Mouse (Mus musculus) testis, postnatal 14 days (tissue): Measurements from ENCODE around the gene Ulk4.

ENCODE experiments used
- DNase-seq: peaks from one replicate; pipeline ENCODE4 v3.0.0; 2021; ENCODE audit warnings: low spot score

The Ulk4 gene

DNA sequence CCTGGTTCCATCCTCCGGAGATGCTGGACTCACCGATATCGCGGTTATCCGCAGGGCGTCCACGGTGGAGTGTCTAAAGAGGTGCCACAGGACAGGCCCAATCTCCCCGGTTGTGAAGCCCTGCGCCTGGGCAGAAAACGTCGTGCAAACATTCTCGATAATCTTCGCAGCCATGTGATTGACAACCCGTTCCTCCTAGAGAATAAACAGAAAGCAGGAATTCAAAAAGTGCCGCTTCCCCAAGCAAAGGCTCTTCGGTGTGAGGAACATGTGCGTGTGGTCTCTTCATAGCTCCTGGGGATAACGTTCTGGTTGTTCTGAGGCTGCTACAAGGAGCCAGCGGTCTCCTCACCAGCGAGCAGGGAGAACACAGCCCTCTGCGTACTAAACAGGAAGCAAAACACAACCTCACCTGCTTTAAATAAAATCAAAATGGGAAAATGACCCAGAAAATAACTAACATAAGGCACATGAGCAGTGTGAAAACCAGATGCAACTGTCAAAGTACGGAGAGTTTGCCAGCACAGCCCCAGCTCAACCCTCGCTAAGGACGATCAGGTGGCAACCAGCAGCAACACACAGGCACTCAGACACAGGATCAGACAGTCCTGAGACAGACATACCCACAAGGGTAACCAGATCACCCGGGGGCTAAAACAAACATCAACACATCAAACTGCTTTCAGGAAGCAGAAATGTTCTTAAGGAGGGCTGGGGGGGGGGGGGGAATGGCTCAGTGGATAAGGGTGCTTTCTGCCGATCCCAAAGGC, 84.2 kb downstream of the Ulk4 start:
- no peak for DNase-seq

DNA sequence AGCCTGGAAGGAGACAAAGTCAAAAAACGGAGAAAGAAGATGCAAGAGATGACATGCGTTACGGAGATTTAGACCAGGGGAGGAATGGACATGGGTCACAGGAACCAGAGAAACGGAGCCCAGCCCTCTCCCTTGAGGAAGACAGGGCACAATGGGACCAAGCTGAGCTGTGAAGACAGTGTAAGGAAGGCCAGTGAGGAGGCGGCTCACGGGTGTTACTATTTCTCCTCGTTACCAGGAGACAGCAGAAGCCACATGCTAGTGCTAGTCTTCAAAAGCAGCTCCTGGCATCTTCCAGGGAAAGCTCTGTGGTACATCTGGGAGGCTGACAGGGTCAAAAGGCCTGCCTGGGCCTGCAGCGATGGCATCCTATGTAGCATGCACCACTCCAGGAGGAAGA, 89.2 kb downstream of the Ulk4 start:
- DNase-seq = no peak

DNA sequence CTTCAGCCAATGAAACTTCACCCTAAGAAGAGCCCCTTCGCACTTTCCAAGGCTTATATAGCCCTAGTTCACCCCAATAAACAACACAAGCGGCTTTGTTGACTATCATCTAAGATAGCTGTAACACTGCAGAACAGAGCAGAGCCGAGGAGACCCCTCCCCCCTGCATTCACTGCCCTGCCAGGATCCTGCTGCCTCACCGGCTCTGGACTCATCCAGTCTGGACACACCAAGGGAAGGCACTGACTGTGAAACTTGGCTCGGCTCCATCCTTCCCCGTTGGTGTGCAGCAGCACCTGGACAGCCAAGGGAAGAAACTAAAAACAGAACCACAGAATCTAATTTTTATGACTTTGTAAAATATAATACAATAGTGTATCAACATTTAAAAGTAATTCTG, 91.2 kb downstream of the Ulk4 start:
- DNase-seq = peak; percentile 39

DNA sequence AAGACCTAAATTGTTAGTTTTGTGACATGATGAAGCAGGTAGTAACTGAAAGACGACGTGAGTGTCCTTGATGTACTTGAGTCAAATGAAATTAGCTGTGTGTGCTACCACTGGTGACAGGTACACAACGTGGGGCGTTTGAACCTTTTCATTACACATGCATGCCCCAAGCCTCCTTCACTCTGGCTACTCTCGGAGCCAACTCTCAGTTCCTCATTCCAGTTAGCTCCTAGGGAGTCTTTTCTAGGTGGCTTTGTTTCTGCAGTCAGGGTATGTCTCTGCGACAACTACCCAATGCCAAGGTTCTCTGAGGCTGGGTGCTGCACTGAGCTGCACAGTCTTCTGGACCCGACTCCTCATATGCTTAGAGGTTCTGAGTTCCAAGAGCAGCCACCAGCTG, 100.6 kb downstream of the Ulk4 start:
- DNase-seq = no peak

DNA sequence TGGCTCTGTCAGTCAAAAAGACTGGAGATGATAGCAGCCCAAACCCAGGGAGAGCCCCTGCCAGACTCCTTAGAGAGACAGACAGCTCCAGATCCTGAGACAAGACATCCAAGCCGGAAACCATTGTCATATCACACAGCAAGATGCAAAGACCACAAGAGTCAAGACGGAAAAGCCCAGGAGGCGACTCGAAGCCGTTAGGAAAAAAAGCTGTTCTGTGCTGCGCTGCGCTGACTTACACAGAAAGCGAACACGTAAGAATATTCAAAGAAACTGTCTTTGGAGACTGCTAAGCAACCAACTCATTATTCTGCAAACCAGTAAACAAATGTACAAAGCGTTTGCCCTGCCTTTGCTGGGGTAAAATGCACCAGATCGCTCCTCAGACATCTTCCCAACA, 101.8 kb downstream of the Ulk4 start:
- DNase-seq = no peak

DNA sequence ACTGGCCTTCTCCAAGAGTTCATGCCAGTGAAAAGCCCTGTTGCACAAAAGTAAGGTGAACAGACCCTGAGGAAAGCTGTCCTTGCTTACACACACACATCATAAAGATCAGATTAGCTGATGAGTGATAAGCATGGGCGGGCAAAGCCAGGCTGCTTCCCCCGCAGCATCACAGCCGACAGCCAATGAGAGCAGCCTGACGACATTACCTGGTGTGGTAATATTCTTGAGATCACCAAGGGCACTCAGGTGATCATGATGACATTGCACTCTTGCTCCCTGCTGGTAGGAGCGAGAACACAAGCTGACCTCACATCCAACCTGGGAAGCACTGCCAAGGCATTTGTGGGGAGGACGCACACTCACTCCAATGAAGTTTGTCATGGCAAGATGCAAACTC, 104.9 kb downstream of the Ulk4 start:
- DNase-seq = no peak

DNA sequence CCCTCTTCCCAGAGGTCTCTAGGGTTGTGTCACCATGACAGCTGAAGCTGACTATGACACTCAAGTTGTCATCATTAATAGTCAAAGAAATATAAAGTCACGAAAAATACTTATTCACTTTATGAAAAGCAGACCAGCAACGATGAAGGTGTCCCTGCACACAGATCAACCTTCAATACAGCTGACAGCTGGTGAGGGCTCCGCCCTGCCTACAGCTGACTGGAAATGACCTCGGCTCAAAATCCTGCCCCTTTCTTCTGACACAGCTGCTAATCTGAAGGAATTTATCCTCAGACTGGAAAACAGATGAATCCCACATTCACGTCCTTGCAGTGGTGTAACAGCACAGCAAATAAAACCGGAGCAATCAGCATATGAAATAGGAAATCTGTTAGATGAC, 105.4 kb downstream of the Ulk4 start:
- no peak for DNase-seq

DNA sequence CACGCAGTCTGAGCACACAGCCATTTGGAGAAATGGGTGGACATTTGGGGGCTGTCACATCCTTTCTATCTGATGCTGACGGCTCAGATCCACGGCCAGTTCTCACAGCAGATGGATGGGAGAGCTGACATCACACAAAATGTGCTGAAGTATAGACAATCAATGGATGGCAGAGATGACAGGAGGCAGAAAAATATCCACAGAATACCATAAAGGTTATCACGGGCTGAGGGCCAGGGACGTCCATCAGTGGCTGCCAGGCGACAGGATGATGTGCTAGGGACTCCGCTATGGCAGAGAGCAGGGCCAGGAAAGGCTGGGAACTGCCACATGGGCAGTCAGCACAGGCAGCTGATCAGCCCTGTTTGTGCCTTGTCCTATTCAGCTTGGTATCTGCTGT, 112.4 kb downstream of the Ulk4 start:
- no peak for DNase-seq

DNA sequence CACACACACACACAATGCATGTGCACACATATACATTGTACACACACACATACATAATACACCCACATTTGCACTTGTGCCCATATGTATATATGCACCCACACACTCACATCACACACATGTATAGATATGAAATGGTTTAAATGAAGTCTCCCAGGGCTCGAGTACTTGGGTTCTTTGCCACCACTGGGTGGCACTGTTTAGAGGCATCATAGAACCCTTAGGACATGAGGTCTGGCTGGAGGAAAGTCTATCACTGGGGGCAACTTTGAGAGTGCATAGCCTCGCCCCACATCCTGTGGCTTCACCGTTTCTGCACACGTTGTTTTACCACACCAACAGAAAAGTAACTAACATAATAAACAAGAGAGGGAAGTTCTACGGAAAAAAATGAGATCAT, 114.2 kb downstream of the Ulk4 start:
- DNase-seq = no peak

DNA sequence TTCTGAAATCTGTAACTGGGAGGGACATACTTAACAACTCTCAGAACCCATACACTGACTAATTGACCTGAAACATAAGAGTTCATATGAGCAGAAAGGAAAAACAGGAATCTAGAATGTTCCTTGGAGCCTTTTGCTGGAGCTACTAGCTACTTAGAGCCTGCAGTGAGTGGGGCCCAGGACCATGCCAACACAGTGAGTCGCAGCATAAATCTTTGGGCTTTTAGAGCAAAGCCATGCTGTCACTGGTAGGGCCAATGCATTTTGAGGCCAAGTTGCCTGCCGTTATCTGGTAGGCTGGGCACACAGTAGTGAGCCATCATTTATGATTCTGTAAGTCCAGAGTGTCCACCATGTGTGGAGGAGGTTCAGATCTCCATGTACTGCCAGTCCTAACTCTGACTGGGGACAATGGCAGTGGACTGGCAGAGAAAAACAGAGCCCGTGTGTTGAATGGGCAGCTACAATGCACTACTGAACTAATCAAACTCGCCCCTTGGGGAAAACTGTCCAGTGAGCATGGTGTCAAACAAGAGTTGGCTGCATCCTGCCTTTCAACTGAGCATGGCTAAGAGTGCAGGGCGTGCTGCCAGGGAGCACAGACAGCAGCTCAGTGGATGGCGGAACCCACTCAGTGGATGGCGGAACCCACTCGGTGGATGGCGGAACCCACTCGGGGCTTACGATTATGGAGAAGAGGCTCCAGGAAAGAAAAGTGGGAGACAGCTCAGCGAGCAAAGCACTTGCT, 115.0 kb downstream of the Ulk4 start:
- DNase-seq = no peak

DNA sequence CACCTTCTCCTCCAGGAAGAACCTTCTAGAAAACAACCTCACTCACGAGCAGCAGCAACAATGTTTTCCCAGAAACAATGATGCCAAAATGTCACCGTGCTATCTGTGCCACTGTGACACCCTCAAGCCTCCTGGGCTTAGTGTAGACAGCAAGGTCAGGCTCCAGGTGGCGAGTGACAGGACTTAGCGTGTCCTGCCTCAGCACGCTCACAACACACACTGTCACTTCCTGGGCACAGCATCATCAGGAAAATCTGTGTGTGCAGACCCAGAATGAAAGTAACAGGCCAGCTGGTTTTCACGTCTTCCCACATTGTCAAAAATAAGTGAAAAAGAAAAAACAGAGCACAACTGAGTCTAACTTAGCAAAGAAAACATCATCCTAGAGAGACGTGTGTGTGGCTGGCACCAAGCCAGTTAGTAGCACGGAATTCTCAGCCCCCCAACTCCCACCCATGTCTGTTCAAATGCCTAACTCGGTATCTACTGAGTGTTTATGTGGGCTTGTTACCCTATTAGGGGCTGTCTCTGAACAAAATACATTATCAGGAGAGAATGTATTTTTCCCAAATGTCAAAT, 120.7 kb downstream of the Ulk4 start:
- DNase-seq = no peak

DNA sequence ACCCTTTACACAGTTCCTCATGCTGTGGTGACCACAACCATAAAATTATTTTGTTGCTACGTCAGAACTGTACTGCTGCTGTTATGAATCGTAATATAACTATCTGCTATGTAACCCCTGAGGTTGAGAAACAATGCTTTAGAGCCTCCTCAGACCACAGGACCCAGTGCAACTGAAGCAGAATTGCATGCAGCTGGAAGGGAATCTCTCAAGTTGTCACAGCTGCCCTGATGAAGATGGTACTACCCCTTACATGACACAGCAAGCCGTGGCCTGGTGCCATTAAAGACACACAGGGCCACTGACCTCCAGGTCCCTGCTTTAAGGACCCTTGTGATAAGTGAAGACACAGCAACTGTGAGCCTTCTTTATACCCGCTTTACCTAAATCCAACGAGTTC, 123.7 kb downstream of the Ulk4 start:
- DNase-seq = no peak

DNA sequence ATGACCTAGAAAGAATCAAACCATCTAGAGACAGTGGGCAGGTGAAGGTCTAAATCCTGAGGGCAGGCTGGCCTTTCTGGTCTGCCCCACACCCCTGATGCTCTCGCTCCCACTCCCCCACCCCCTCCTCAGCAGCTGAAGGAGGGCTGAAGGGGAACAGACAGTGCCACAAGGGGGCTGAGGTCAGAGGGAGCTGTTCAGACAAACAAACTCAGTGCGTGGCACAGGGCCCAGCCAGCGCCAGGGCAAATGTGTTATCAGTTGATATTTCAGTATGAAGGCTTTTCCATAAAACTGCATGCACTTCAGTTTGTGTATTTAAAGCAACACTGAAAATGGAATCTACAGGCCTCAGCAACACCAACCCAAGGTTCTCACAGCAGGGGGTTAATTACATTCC, 128.4 kb downstream of the Ulk4 start:
- DNase-seq = peak; percentile 59

DNA sequence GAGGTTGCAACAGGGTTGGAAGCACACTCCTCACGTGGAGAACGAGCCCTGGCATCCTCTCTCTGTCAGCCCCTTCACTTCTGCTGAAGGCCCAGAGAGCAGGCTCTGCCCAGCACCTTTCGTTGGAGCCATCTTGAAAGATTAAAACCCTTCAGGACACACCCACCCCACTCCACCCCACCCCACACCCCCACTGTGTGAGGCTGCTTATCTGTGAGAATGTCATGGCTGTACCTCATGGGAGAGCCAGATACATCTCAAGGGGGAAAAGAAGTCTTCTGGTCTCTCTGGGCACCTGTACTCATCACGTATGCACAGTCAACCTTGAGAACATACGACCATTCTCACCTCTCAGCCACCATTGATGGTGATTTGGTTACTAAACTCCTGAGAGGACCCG, 133.8 kb downstream of the Ulk4 start:
- no peak for DNase-seq

DNA sequence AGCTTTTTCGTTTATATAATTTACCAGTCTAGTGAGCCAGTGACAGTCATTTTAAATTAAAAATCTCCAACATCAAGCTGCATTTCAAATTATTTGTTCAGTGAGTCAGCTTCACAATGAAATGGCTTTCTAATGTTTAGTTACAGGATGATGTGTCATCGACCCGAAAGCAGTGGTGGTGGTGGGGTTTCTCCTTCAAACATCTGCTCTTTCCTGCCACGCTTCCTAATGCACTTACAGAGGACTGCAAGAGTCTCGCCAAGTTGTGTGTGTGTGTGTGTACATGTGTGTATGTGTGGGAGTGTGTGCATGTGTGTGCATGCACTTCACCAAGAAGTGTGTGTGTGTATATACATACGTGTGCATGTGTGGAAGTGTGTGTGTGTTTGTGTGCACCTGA, 144.4 kb downstream of the Ulk4 start:
- DNase-seq = no peak

DNA sequence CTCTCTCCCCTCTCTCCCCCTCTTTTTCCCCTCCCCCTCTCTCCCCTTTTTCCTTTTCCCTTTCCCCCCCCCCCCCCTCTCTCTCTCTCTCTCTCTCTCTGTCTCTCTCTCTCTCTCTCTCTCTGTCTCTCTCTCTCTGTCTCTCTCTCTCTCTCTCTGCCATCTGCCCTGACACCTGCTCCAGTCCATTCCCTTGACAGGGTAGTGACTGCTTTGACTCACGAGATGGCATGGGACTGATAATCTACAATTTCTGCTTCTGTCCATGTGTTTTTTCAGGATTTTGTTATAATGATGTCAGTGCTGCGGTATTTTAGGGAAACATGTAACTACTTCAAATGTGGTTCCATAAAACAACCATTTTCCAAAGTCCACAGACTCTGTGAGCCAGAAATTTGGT, 147.5 kb downstream of the Ulk4 start:
- DNase-seq = no peak

DNA sequence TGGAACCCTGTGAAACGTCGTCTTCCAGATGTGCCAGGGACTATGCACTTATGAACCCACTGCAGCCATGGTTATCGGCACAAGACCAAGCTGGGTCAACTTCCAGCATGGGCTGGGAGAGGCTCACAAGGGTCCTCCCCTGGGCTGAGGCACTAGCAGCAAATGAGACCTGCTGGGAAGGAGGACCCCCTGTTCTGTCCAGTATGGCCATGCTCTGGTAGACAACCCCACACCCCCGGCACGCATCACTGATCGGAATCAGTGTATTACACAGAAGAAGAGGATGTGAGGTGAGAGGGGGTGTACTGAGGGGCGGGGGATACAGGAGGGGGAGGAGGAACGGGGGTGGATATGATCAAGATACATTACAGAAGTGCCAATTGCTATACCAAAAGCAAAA, 148.1 kb downstream of the Ulk4 start:
- DNase-seq = no peak

DNA sequence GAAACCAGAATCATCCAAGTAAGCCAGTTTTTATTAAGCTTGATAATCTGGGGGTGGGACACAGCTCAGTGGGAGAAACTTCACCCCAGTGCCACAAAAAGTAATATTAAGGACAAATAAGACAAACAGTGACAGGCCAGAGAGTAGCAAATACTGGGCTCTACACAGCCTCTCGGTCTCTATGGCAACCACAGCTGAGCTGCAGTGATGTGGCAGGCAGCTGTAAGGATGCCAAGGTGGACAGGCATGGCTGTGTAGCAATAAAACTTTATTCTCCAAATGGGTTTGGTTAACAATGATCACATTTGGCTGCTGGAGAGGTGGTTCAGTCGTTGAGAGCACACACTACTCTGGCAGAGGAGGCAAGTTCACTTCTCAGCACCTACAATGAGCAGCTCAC, 150.0 kb downstream of the Ulk4 start:
- no peak for DNase-seq

DNA sequence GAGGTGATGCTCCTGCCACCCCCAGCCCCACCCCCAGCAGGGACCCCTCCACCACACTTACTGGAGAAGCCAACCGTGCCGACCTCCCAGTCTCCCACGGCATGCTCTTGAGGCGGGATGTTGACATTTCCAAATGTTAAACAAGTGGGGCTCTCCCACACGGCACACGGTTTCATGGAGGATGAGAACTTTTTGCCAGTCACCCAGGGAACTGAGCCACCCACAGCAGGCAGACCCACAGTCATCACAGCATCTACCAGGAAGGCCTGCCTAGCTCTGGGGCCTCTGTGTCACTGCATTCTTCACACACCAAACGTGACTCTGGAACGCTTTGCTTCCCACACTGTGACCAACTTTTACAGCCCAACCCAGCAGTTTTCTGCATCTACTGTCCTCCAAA, 152.3 kb downstream of the Ulk4 start:
- DNase-seq = no peak

DNA sequence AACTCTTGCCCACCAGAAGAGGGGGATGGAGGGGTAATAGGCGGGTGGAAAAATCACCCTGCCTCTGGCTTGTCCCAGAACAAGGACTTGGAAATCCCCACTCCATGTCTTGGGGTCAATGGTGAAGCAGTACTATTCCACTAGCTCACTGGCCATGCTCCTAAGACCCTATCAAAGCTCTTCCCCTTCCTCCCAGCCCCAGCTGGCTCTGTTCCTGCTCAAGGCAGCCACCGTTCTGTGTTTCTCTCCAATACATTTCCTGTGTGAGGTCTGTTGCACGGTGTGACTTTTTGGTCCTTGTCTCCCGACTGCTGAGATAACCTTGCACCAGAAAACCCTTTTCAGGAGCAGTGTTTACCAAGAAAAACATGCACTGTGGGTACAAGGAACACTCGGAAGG, 155.0 kb downstream of the Ulk4 start:
- DNase-seq = no peak

DNA sequence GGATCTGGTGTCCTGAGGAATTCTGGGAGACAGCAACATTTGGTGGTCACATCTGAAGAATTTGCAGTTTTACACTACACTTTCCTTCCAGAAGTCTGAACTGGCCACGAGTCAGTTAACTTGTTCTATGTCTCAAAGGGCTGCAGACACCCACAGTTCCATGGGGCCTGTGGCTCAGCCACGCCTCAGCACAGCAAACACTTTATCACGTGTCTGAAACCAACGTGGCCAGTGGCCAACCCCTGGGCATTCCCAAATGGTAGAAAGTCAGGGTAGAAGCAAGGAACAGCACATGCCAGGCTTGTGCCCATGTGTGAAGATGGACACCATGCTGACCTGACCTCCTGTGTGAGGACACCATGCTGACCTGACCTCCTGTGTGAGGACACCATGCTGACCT, 159.1 kb downstream of the Ulk4 start:
- no peak for DNase-seq

DNA sequence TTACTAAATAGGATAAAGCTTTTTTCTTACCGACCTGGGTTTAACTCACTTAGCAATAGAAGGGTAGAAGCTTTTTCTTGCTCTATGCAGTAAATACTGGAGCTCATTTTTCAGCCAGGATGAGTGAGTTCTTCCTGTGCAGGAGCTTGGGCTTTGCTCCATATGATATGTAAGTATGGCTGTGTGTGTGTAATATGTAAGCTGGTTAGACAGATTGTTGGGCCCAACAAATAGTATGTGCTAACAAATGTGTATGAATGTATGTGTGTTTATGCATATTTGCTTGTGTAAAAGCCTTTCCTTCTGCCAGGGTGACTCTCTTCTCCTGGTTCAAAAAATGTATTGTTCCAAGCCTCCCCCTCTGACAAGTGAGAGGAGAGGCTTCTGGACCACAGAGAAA, 164.9 kb downstream of the Ulk4 start:
- DNase-seq = no peak

DNA sequence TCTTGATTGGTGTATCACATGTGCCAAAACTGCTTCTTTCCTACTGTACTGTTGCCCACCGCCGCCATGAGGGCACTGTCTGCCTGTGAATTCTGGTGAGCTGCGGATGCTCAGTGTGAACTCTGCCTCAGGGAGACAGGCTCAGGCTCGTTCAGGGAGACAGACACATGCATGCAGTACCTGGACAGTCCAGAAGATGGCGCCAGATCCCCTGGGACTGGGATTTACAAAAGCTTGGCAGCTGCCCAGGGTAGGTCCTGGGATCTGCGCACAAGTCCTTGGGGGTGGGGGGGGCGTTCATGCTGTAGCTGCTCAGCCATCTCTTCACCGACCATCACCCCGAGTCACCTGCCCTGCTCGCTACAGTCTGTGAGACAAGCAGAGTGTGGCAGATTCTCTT, 168.9 kb downstream of the Ulk4 start:
- peak; percentile 47 for DNase-seq

DNA sequence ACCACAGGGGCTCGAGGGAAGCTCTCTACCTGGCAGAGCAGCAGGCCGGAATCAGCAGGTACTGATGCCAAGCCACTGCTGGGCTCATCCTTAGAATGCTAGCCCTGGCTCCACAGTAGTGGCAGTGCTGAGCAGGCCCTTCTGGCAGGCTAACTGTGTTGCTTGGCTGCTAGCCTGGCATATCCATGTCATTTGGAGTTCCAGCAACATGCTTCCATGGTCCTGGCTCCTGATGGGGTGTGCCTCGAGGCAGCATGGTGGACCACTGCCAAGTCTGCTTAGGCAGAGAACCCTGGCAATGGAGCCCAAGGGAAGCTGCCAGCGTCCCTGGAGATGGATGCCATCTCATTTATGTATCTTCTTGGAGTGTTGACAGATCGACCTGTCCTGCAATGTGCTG, 169.4 kb downstream of the Ulk4 start:
- no peak for DNase-seq
